Mouse (Mus musculus) ES-E14 (cell line): ENCODE results near the gene Mapk13. TPM values are rescaled to one million over a fixed set of nuclear protein-coding genes. Genes with fewer than 3 reads are reported as not detected.
"Not testable (repeated sequence)": the region's sequence is repeated elsewhere in the genome, so short reads cannot be mapped to it uniquely, and the experiment has no call there.

ENCODE experiments used
- DNase-seq: peaks from one replicate; pipeline ENCODE4 v3.0.0-alpha.2; 2013; ENCODE audit warnings: low read depth, low spot score
- H3K27ac ChIP-seq: 2 replicates; pipeline ENCODE4 v1.5.1; 2012; ENCODE audit warnings: low read depth, mild to moderate bottlenecking, low read length, moderate library complexity, mixed read lengths; ENCODE audit not compliant: poor library complexity, insufficient read depth, severe bottlenecking
- H3K36me3 ChIP-seq: 2 replicates; pipeline ENCODE4 v1.6.1; 2012; ENCODE audit warnings: mild to moderate bottlenecking, low read length, moderate library complexity, mixed read lengths; ENCODE audit not compliant: control insufficient read depth, poor library complexity, insufficient read depth, severe bottlenecking
- H3K4me1 ChIP-seq, 2 experiments: fragments of 150-350 bp in 1 of 2; sonication (generic) in 1 of 2; 2 replicates each; pipeline ENCODE4 v1.6.1; 2012; ENCODE audit warnings: low read length in 2 of 2, mild to moderate bottlenecking in 1 of 2, mixed read lengths in 1 of 2; ENCODE audit not compliant: control insufficient read depth in 2 of 2, insufficient read depth in 2 of 2, poor library complexity in 1 of 2
- H3K4me3 ChIP-seq, 2 experiments: fragments of 150-350 bp in 1 of 2; sonication (generic) in 1 of 2; 2 replicates each; pipeline ENCODE4 v1.5.1; 2012; ENCODE audit warnings: low read length in 2 of 2, low read depth in 1 of 2, mild to moderate bottlenecking in 1 of 2, mixed read lengths in 1 of 2; ENCODE audit not compliant: insufficient read depth in 1 of 2, poor library complexity in 1 of 2, severe bottlenecking in 1 of 2
- H3K9ac ChIP-seq: 2 replicates; pipeline ENCODE4 v1.6.1; 2012; ENCODE audit warnings: low read depth, mild to moderate bottlenecking, low read length, mixed read lengths; ENCODE audit not compliant: poor library complexity, insufficient read depth, severe bottlenecking
- H3K9me3 ChIP-seq: fragments of 150-350 bp; sonication (generic); 2 replicates; pipeline ENCODE4 v1.6.1; 2012; ENCODE audit warnings: low read depth, mild to moderate bottlenecking, low read length; ENCODE audit not compliant: control insufficient read depth, insufficient read depth
- CHD2 ChIP-seq: IDR thresholded peaks from 2 replicates; pipeline ENCODE4 v1.6.1; 2014; ENCODE audit warnings: mild to moderate bottlenecking, low read depth, low read length, inconsistent platforms
- HCFC1 ChIP-seq: IDR thresholded peaks from 2 replicates; pipeline ENCODE4 v1.6.1; 2012; ENCODE audit warnings: low read length, inconsistent platforms, borderline replicate concordance; ENCODE audit not compliant: insufficient read depth
- MAFK ChIP-seq: IDR thresholded peaks from 2 replicates; pipeline ENCODE4 v1.6.1; 2014; ENCODE audit warnings: mild to moderate bottlenecking, low read depth, low read length, inconsistent platforms; ENCODE audit not compliant: insufficient read depth
- ZC3H11A ChIP-seq: IDR thresholded peaks from 2 replicates; pipeline ENCODE4 v1.6.1; 2012; ENCODE audit warnings: low read depth, mild to moderate bottlenecking, inconsistent platforms, low read length, borderline replicate concordance
- ZNF384 ChIP-seq: IDR thresholded peaks from 2 replicates; pipeline ENCODE4 v1.6.1; 2012; ENCODE audit warnings: low read depth, low read length, inconsistent platforms
- in situ Hi-C, 2 experiments: fragments of 600-800 bp; cut with MboI; formaldehyde crosslinking; loops; one replicate each; pipeline ENCODE4 v1.15.1; 2025; ENCODE audit warnings: low sequenced_read_pairs in 2 of 2, inconsistent platforms in 1 of 2; ENCODE audit not compliant: unreplicated experiment in 2 of 2
- total RNA-seq: library from RNA; depleted of rRNA; stranded (reverse); fragments of 300-350 nt; gene quantifications from 2 replicates; pipeline ENCODE4 v1.2.3, GENCODE M21; 2012

Gene Mapk13
- total RNA-seq, 1 experiment, result 7.1 TPM

DNA sequence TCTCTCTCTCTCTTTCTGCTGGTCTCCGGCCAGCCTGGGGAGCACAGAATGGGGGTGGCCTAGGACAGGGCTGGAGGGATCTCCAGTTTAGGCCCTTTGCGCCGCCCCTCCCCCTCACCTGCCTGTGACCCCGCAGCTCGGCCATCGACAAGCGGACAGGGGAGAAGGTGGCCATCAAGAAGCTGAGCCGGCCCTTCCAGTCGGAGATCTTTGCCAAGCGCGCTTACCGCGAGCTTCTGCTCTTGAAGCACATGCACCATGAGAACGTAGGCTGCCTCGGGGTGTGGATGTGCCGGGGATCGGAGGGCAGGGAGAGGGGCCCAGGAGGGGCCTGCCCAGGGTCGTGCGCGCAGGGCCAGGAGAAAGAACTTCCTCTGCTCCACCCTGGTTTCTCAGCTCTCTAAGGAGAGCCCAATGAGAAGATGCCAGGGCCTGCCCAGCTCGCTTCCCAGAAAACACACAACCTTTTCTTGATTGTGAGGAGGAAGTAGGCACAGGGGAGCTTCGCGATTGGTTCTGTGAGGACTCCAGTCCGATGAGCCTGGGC lies 851 bp downstream of the Mapk13 start:
- in situ Hi-C loops, result no loop called here
- DNase-seq, result no peak
- H3K9me3 ChIP-seq, result no peaks in the 10 kb centered on the region
- peak overlapping the region; percentile 9; the same call in 1 of the 2 replicates for H3K9ac ChIP-seq
- TF ChIP-seq ZC3H11A, result no peak
- TF ChIP-seq ZNF384, result no peak
- no peak for TF ChIP-seq MAFK
- TF ChIP-seq CHD2, result no peak
- no peak for TF ChIP-seq HCFC1
- no peaks in the 10 kb centered on the region for H3K36me3 ChIP-seq
- no peak overlapping the region for H3K27ac ChIP-seq
- peaks cover 0 to 2% of the 10 kb centered on the region in 2 experiments; a peak in 1 of 4 replicates for H3K4me1 ChIP-seq
- H3K4me3 ChIP-seq, result peak overlapping the region; percentile 68 to 94

GRCm38 (mm10) chr17:28771289-28771688 lies 2.2 kb downstream of the Mapk13 start:
- H3K36me3 ChIP-seq, result no peaks in the 10 kb centered on the region
- in situ Hi-C loops, result no loop called here
- DNase-seq, result no peak
- H3K27ac ChIP-seq, result no peak overlapping the region
- no peak for TF ChIP-seq CHD2
- no peak for TF ChIP-seq HCFC1
- TF ChIP-seq MAFK, result no peak
- TF ChIP-seq ZC3H11A, result no peak
- TF ChIP-seq ZNF384, result no peak
- no peak overlapping the region for H3K9ac ChIP-seq
- peaks cover 0 to 2% of the 10 kb centered on the region in 2 experiments; a peak in 1 of 4 replicates for H3K4me1 ChIP-seq
- H3K9me3 ChIP-seq, result no peaks in the 10 kb centered on the region
- H3K4me3 ChIP-seq, result no peak overlapping the region

GRCm38 (mm10) chr17:28774303-28774702 lies 5.2 kb downstream of the Mapk13 start:
- H3K36me3 ChIP-seq, H3K9me3 ChIP-seq, H3K4me1 ChIP-seq, in situ Hi-C loops, H3K9ac ChIP-seq, H3K4me3 ChIP-seq, H3K27ac ChIP-seq, DNase-seq: not testable (repeated sequence)
- 0 out of 2 replicates have a peak, but pooled peaks have one; percentile 33 for TF ChIP-seq HCFC1
- TF ChIP-seq ZNF384, result peak; percentile 73; the same call in 1 of the 2 replicates
- 0 out of 2 replicates have a peak, but pooled peaks have one; percentile 25 for TF ChIP-seq CHD2
- peak; percentile 19; the same call in 1 of the 2 replicates for TF ChIP-seq ZC3H11A

GRCm38 (mm10) chr17:28775161-28775560 lies 6.1 kb downstream of the Mapk13 start:
- no peak for DNase-seq
- no peak overlapping the region for H3K27ac ChIP-seq
- H3K4me1 ChIP-seq, result peaks cover 0 to 3% of the 10 kb centered on the region in 2 experiments; a peak in 1 of 4 replicates
- H3K4me3 ChIP-seq, result no peak overlapping the region
- H3K36me3 ChIP-seq, result peaks cover 3% of the 10 kb centered on the region; the same call in 1 of the 2 replicates
- in situ Hi-C loops, result no loop called here
- TF ChIP-seq ZNF384 (no peak), HCFC1 (no peak), ZC3H11A (no peak), CHD2 (no peak), MAFK (no peak)
- no peak overlapping the region for H3K9ac ChIP-seq
- H3K9me3 ChIP-seq, result no peaks in the 10 kb centered on the region
